Mouse (Mus musculus) kidney, adult 2 months (tissue): ENCODE measurements around the gene Sorcs2.

Experiments
- CTCF ChIP-seq: fragments of 200-500 bp; conservative IDR thresholded peaks from 2 replicates; pipeline ENCODE4 v1.5.1; 2011; ENCODE audit warnings: low read depth, mild to moderate bottlenecking, control low read depth, low read length, moderate library complexity, mixed read lengths; ENCODE audit not compliant: insufficient read depth, insufficient read length
- POLR2A ChIP-seq: fragments of 200-500 bp; IDR thresholded peaks from one replicate; pipeline ENCODE4 v1.6.1; 2011; ENCODE audit warnings: low read depth, low read length, control low read depth

- peak; percentile 58 for TF ChIP-seq CTCF
- TF ChIP-seq POLR2A: no peak
These were observed 775 bp upstream of the Sorcs2 start for GRCm38 (mm10) chr5:36398463-36399364.
